Mouse (Mus musculus): ENCODE data around the gene Tmem117. TPM values are rescaled to one million over a fixed set of nuclear protein-coding genes. Genes with fewer than 3 reads are reported as not detected.

Gene Tmem117
- polyA plus RNA-seq, 1 experiment from 2014 or later, result 5.6 TPM

DNA sequence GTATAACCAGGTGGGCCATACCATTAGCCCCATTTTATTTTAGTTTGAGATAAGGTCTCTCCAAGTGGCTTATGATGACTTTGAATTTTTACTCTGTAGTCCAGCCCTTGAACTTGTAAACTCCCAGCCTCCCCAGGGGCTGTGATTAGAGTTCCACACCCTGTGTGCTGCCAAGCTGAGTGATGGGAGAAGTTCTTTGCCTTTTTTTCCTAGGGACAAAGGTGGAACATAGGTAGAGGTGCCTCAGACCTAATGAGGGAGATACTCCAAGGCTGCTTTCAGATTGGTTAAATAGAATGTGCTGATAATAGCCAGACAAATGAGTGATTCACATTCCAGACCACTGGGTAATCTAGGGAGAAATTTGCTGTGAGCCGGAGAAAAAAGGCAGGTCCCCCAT, 313.4 kb downstream of the Tmem117 start:
- Histone ChIP-seq H3K9ac (ENCODE audit: low read length) (no peak overlapping the region), H3K27ac (replicated peaks) (no peak overlapping the region), H3K4me2 (replicated peaks; ENCODE audit: low read depth) (no peak overlapping the region), H3K36me3 (ENCODE audit: control insufficient read depth, insufficient read depth, low read length) (no peaks in the 10 kb centered on the region), H3K4me1 (replicated peaks; ENCODE audit: control insufficient read depth, insufficient read depth) (no peaks in the 10 kb centered on the region), H3K4me3 (ENCODE audit: low read depth, low read length) (no peak overlapping the region), H3K9me3 (ENCODE audit: control insufficient read depth, low read length) (no peaks in the 10 kb centered on the region), H3K27me3 (ENCODE audit: control insufficient read depth, insufficient read depth, low read length) (no peaks in the 10 kb centered on the region)
- TF ChIP-seq EP300 (optimal IDR thresholded peaks at IDR 0.05) (no peak), CTCF (IDR thresholded peaks at IDR 0.05; ENCODE audit: low read depth) (no peak)
- 34% methylated on average over 1 of the region's 1 CpGs for WGBS
- no peak for DNase-seq (ENCODE audit: low spot score)
- ATAC-seq (ENCODE audit: low FRiP score, low TSS enrichment), result no peak

DNA sequence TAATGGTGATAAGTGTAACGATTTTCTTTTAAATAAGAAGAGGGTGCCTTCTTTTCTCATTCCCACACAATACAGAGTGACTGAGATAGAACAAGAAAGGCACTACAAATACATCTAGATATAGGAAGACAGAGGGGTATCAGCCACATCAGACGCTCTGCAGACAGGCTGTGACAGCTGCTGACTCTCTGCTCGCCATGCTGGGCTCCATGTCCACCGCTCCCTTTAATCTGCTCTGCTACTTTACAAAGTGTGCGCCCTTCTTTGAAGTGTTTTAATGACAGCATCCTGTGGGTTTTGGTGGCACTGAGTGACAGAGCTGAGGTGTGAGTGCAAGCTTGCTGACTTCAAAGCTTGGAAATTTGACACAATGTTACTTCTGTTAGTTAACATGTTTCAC, 314.9 kb downstream of the Tmem117 start:
- no peak overlapping the region for H3K4me2 ChIP-seq (replicated peaks; ENCODE audit: low read depth)
- DNase-seq (ENCODE audit: low spot score) (no peak), ATAC-seq (ENCODE audit: low FRiP score, low TSS enrichment) (no peak)
- H3K4me1 ChIP-seq (replicated peaks; ENCODE audit: control insufficient read depth, insufficient read depth), result no peaks in the 10 kb centered on the region
- H3K27me3 ChIP-seq (ENCODE audit: control insufficient read depth, insufficient read depth, low read length), result no peaks in the 10 kb centered on the region
- H3K36me3 ChIP-seq (ENCODE audit: control insufficient read depth, insufficient read depth, low read length), result no peaks in the 10 kb centered on the region
- 75% methylated on average over 5 of the region's 5 CpGs for WGBS
- TF ChIP-seq EP300 (optimal IDR thresholded peaks at IDR 0.05), result no peak
- TF ChIP-seq CTCF (IDR thresholded peaks at IDR 0.05; ENCODE audit: low read depth), result no peak
- no peak overlapping the region for H3K27ac ChIP-seq (replicated peaks)
- H3K9me3 ChIP-seq (ENCODE audit: control insufficient read depth, low read length), result no peaks in the 10 kb centered on the region
- H3K4me3 ChIP-seq (ENCODE audit: low read depth, low read length), result no peak overlapping the region
- H3K9ac ChIP-seq (ENCODE audit: low read length), result no peak overlapping the region

DNA sequence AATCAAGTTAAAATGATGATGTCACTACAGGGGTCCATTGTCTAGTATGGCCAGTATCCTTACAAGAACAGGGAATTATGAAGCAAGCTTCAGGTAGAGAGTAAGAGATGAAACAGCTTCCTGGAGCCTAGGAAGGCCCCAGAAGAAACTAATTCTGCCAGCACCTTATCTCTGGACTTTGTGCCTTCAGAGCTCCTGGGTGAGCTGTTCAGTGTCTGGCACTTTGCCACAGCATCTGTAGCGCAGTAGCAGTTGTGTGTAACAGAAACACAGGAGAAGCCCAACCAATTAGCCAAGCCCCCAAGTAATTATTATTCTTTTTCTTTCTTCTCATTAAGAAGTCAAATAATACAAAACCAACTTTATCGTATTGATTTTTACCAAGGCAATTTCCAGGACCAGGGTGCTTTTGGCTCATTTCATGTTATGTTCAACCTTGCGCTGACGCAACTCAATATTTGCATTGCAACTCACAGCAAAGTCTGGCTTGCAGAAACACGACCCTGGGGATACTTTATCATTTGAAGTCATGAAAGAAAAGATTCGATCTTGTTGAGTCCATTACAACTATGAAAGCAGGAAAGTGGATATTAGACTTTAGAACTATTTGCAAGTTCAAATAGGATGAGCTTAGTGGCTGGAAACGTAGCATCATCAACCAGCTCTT, 322.5 kb downstream of the Tmem117 start:
- TF ChIP-seq EP300 (optimal IDR thresholded peaks at IDR 0.05) (no peak), CTCF (IDR thresholded peaks at IDR 0.05; ENCODE audit: low read depth) (no peak)
- Histone ChIP-seq H3K4me2 (replicated peaks; ENCODE audit: low read depth) (no peak overlapping the region), H3K9me3 (ENCODE audit: control insufficient read depth, low read length) (no peaks in the 10 kb centered on the region), H3K9ac (ENCODE audit: low read length) (no peak overlapping the region), H3K36me3 (ENCODE audit: control insufficient read depth, insufficient read depth, low read length) (no peaks in the 10 kb centered on the region), H3K27ac (replicated peaks) (no peak overlapping the region), H3K4me3 (ENCODE audit: low read depth, low read length) (no peak overlapping the region), H3K27me3 (ENCODE audit: control insufficient read depth, insufficient read depth, low read length) (no peaks in the 10 kb centered on the region), H3K4me1 (replicated peaks; ENCODE audit: control insufficient read depth, insufficient read depth) (no peaks in the 10 kb centered on the region)
- DNase-seq (ENCODE audit: low spot score), result peak; percentile 68
- ATAC-seq (ENCODE audit: low FRiP score, low TSS enrichment), result peak; percentile 89
- WGBS, result 52% methylated on average over 7 of the region's 7 CpGs

DNA sequence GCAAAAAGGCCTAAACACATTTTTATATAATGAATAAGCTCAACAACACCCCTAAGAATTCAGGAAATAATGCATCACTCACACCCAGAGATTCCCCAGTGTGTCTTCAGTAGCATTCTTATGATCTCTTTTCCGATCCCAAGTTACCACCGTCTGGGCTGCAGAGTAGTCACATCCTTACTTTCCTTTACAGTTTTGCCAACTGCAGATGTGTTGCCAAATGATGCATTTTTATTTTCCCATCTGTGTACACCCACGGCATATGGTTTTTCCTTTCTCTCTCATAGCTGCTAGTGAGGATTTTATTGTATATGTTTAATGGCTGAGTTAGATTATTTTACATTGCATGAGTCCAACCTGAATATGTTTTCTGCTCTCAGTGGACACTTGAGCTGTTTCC, 327.7 kb downstream of the Tmem117 start:
- ATAC-seq (ENCODE audit: low FRiP score, low TSS enrichment), result no peak
- Histone ChIP-seq H3K36me3 (ENCODE audit: control insufficient read depth, insufficient read depth, low read length) (no peaks in the 10 kb centered on the region), H3K9me3 (ENCODE audit: control insufficient read depth, low read length) (no peaks in the 10 kb centered on the region), H3K4me1 (replicated peaks; ENCODE audit: control insufficient read depth, insufficient read depth) (no peaks in the 10 kb centered on the region), H3K9ac (ENCODE audit: low read length) (no peak overlapping the region), H3K27me3 (ENCODE audit: control insufficient read depth, insufficient read depth, low read length) (no peaks in the 10 kb centered on the region), H3K27ac (replicated peaks) (no peak overlapping the region), H3K4me2 (replicated peaks; ENCODE audit: low read depth) (no peak overlapping the region), H3K4me3 (ENCODE audit: low read depth, low read length) (no peak overlapping the region)
- TF ChIP-seq EP300 (optimal IDR thresholded peaks at IDR 0.05) (no peak), CTCF (IDR thresholded peaks at IDR 0.05; ENCODE audit: low read depth) (no peak)
- no peak for DNase-seq (ENCODE audit: low spot score)
- 56% methylated on average over 3 of the region's 3 CpGs for WGBS

DNA sequence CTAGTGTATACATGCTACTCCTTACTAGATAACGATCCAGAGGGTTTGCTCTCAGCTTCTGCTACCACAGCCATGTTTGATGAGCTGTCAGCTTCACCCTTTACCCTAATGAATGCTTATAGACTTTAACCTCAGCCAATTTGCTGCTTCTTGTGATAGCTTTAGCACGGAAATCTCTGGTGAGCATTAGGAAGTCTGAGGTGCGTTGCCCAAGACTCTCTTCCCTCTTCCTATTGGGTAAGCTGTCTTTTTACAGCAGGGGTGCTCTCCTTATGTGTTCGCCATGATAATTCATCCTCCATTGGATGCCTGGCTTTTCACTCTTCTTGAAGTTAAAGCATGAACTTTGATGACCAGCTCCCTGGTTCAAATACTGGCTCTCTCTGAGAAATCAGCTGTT, 328.2 kb downstream of the Tmem117 start:
- H3K36me3 ChIP-seq (ENCODE audit: control insufficient read depth, insufficient read depth, low read length), result no peaks in the 10 kb centered on the region
- DNase-seq (ENCODE audit: low spot score) (no peak), ATAC-seq (ENCODE audit: low FRiP score, low TSS enrichment) (no peak)

DNA sequence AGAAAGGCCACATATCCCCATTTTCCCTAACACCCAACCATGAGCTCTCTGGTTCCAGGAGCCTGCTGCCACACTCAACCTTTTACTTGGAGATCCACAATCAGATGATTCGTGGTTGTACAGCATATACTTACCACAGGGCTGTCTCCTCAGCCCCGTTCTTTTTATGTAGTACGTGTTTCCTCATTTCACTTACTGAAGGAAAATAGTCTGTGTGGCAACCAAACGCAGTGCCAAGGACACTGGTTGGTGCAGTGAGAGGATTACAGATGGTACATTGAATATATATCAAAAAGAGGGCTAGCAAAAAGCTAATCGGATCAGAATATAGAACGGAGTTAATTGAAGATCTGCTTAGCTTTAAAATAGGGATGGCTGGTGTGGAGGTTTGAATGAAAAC, 338.0 kb downstream of the Tmem117 start:
- DNase-seq (ENCODE audit: low spot score) (no peak), ATAC-seq (ENCODE audit: low FRiP score, low TSS enrichment) (no peak)
- no peaks in the 10 kb centered on the region for H3K4me1 ChIP-seq (replicated peaks; ENCODE audit: control insufficient read depth, insufficient read depth)
- no peak overlapping the region for H3K9ac ChIP-seq (ENCODE audit: low read length)
- TF ChIP-seq EP300 (optimal IDR thresholded peaks at IDR 0.05) (no peak), CTCF (IDR thresholded peaks at IDR 0.05; ENCODE audit: low read depth) (no peak)
- no peaks in the 10 kb centered on the region for H3K9me3 ChIP-seq (ENCODE audit: control insufficient read depth, low read length)
- no peak overlapping the region for H3K4me3 ChIP-seq (ENCODE audit: low read depth, low read length)
- 89% methylated on average over 6 of the region's 6 CpGs for WGBS
- no peaks in the 10 kb centered on the region for H3K36me3 ChIP-seq (ENCODE audit: control insufficient read depth, insufficient read depth, low read length)
- no peak overlapping the region for H3K27ac ChIP-seq (replicated peaks)
- H3K27me3 ChIP-seq (ENCODE audit: control insufficient read depth, insufficient read depth, low read length), result no peaks in the 10 kb centered on the region
- no peak overlapping the region for H3K4me2 ChIP-seq (replicated peaks; ENCODE audit: low read depth)

More for the DNA sequence above, 328.2 kb downstream of the Tmem117 start:
- Histone ChIP-seq H3K4me1 (replicated peaks; ENCODE audit: control insufficient read depth, insufficient read depth) (no peaks in the 10 kb centered on the region), H3K27me3 (ENCODE audit: control insufficient read depth, insufficient read depth, low read length) (no peaks in the 10 kb centered on the region), H3K4me3 (ENCODE audit: low read depth, low read length) (no peak overlapping the region), H3K4me2 (replicated peaks; ENCODE audit: low read depth) (no peak overlapping the region), H3K9me3 (ENCODE audit: control insufficient read depth, low read length) (no peaks in the 10 kb centered on the region), H3K27ac (replicated peaks) (no peak overlapping the region), H3K9ac (ENCODE audit: low read length) (no peak overlapping the region)
- TF ChIP-seq CTCF (IDR thresholded peaks at IDR 0.05; ENCODE audit: low read depth), result no peak
- no peak for TF ChIP-seq EP300 (optimal IDR thresholded peaks at IDR 0.05)
- 64% methylated on average over 4 of the region's 4 CpGs for WGBS

Measured in stomach, postnatal 0 days (tissue).